Mouse (Mus musculus) liver, embryonic 12.5 days (tissue): ENCODE data around the gene Lamc3. TPM values are rescaled to one million over a fixed set of nuclear protein-coding genes. Genes with fewer than 3 reads are reported as not detected.

Experiments used
- ATAC-seq: fragments of 200-750 bp; cut with Nextera tagmentation; 2 replicates; pipeline ENCODE4 v1.8.0; 2017; ENCODE audit warnings: moderate number of reproducible peaks, mild to moderate bottlenecking, moderate library complexity
- H3K27ac ChIP-seq: fragments of 300-500 bp; sonication (generic); 2 replicates; pipeline ENCODE4 v1.5.1; 2016; ENCODE audit warnings: mild to moderate bottlenecking
- H3K27me3 ChIP-seq: fragments of 300-500 bp; sonication (generic); replicated peaks from 2 replicates; pipeline ENCODE4 v1.6.1; 2016; ENCODE audit warnings: mild to moderate bottlenecking, moderate library complexity
- H3K36me3 ChIP-seq: fragments of 300-500 bp; sonication (generic); 2 replicates; pipeline ENCODE4 v1.6.1; 2016; ENCODE audit warnings: mild to moderate bottlenecking, moderate library complexity
- H3K4me1 ChIP-seq: fragments of 300-500 bp; sonication (generic); 2 replicates; pipeline ENCODE4 v1.6.1; 2016
- H3K4me2 ChIP-seq: fragments of 300-500 bp; sonication (generic); 2 replicates; pipeline ENCODE4 v1.6.1; 2016; ENCODE audit warnings: mild to moderate bottlenecking, moderate library complexity
- H3K4me3 ChIP-seq: fragments of 300-500 bp; sonication (generic); 2 replicates; pipeline ENCODE4 v1.5.1; 2016; ENCODE audit warnings: mild to moderate bottlenecking, moderate library complexity
- H3K9ac ChIP-seq: fragments of 300-500 bp; sonication (generic); 2 replicates; pipeline ENCODE4 v1.6.1; 2016; ENCODE audit warnings: mild to moderate bottlenecking, moderate library complexity
- H3K9me3 ChIP-seq: fragments of 300-500 bp; sonication (generic); replicated peaks from 2 replicates; pipeline ENCODE4 v1.6.1; 2016; ENCODE audit warnings: mild to moderate bottlenecking, moderate library complexity
- WGBS: fragments of 180-500 bp; shearing (Covaris S2); methylation state at CpG from one replicate; pipeline ENCODE4 v1.1.7; 2016; ENCODE audit not compliant: insufficient replicate concordance; 5-methylcytosine and 5-hydroxymethylcytosine counted together
- polyA plus RNA-seq: library from polyadenylated mRNA; unstranded; fragments of >200 nt; fragmentation: Nextera tagmentation; extraction: Ambion mirVana; gene quantifications from 2 replicates; pipeline ENCODE4 v1.2.1, GENCODE M21; 2016

Lamc3 gene
- 0.11 and 0.18 TPM in 2 replicates for polyA plus RNA-seq

DNA sequence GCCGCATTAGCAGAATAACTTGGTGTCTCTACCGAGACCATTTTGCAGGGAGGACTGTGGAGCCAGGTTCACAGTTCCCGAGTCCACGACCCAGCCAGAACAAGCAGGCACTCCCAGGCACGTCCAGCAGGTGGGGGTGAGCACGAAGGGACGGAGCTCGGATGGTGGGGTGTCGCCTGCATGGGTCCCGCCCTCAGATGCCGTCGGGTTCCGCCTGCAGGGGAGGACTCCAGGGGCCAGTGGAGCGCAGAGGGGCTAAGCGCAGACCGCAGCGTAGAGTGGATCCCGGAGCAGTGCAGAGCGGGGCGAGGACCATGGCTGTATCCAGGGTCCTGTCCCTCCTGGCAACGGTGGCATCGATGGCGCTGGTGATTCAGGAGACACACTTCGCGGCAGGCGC is at the start of gene Lamc3:
Lamc3 (plus strand) TSS at position 262 of the 400 bp plus-strand sequence.
- 6% methylated on average over 26 of the region's 26 CpGs for WGBS

DNA sequence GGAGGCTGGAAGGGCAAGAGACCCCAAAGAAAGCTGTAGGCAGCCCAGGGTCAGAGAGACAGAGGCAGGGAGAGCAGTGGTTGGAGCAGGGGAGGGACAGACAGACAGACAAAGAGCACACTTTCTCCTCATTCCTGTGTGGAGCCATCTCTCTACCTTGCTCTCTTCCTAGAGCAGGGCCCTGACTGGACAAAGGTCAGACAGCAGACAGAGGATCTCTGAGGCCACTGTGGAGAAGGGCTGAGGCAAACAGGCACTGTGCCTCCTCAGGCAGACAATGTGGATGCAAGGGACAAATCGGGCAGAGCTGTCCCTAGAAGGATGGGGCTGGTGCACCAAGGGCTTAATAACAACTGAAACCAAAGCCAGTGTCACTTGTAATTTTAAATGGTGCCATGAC is 48.2 kb upstream of the Lamc3 start:
- Histone ChIP-seq H3K27ac (no peak overlapping the region), H3K9ac (no peak overlapping the region), H3K4me2 (no peak overlapping the region), H3K4me3 (no peak overlapping the region), H3K9me3 (no peaks in the 10 kb centered on the region), H3K4me1 (no peaks in the 10 kb centered on the region), H3K36me3 (no peaks in the 10 kb centered on the region), H3K27me3 (peaks cover 84% of the 10 kb centered on the region)
- ATAC-seq: no peak
- 48% methylated on average over 1 of the region's 1 CpGs for WGBS

More for the DNA sequence above, at the start of gene Lamc3:
- Histone ChIP-seq H3K9ac (no peak within 1 kb of the TSS), H3K36me3 (no peaks in the 10 kb centered on the region), H3K4me2 (peak within 1 kb of the TSS; percentile 35), H3K9me3 (no peaks in the 10 kb centered on the region), H3K27ac (no peak within 1 kb of the TSS), H3K4me3 (peak within 1 kb of the TSS; percentile 6; the same call in 1 of the 2 replicates), H3K27me3 (peaks cover 93% of the 10 kb centered on the region), H3K4me1 (0 out of 2 replicates have a peak, but pooled peaks cover 8% of the 10 kb centered on the region)
- no peak for ATAC-seq

DNA sequence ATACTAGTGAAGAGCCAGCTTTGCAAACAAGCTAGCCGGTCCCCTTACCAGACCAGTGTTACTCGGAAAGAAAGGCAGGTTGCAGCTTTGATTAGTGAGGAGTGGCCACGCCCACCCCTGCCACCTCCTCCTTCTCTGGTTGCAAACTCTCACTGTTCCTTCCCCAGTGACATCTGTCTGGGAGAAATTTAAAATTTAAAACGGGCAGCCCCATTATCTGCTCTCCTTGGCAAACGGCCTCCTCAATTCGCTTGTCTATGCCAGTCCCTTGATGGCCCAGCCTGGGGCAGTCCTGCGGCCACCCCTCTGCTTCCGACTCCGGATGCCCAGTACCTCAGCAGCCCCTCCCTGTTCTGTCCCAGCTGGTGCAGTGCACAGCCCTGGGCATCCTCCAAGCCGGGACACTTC is 42.4 kb upstream of the Lamc3 start:
- no peaks in the 10 kb centered on the region for H3K9me3 ChIP-seq
- no peak overlapping the region for H3K27ac ChIP-seq
- 12% methylated on average over 10 of the region's 10 CpGs for WGBS
- H3K4me2 ChIP-seq: no peak overlapping the region
- no peak for ATAC-seq
- H3K9ac ChIP-seq: no peak overlapping the region
- peaks cover 21% of the 10 kb centered on the region for H3K4me1 ChIP-seq
- no peak overlapping the region for H3K4me3 ChIP-seq
- H3K27me3 ChIP-seq: peaks cover 86% of the 10 kb centered on the region
- H3K36me3 ChIP-seq: no peaks in the 10 kb centered on the region

DNA sequence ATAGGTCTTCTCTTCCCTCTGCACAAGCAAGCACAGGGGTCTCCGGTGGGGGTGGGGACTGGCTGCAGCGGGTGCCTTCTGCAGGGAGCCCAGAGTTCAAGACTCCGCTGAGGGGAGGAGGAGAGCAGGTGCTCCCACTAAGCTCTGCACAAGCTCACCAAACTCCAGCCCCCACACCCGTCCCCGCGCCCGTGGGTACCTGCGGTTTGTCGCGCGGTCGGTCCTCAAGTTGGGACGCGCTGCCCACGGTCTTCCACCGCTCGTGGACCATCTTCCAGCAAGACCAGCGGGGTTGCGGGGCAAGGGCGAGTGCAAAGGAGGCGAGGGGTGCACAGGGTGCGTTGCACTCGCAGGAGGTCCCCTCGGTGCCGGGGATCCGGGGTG is 41.6 kb upstream of the Lamc3 start:
- H3K9me3 ChIP-seq: no peaks in the 10 kb centered on the region
- H3K27ac ChIP-seq: no peak overlapping the region
- peak overlapping the region; percentile 49 for H3K4me3 ChIP-seq
- H3K4me2 ChIP-seq: peak overlapping the region; percentile 73
- 4% methylated on average over 25 of the region's 26 CpGs for WGBS
- H3K4me1 ChIP-seq: peaks cover 21% of the 10 kb centered on the region
- no peak for ATAC-seq
- peak overlapping the region; percentile 48 for H3K9ac ChIP-seq
- peaks cover 79% of the 10 kb centered on the region for H3K27me3 ChIP-seq
- no peaks in the 10 kb centered on the region for H3K36me3 ChIP-seq

DNA sequence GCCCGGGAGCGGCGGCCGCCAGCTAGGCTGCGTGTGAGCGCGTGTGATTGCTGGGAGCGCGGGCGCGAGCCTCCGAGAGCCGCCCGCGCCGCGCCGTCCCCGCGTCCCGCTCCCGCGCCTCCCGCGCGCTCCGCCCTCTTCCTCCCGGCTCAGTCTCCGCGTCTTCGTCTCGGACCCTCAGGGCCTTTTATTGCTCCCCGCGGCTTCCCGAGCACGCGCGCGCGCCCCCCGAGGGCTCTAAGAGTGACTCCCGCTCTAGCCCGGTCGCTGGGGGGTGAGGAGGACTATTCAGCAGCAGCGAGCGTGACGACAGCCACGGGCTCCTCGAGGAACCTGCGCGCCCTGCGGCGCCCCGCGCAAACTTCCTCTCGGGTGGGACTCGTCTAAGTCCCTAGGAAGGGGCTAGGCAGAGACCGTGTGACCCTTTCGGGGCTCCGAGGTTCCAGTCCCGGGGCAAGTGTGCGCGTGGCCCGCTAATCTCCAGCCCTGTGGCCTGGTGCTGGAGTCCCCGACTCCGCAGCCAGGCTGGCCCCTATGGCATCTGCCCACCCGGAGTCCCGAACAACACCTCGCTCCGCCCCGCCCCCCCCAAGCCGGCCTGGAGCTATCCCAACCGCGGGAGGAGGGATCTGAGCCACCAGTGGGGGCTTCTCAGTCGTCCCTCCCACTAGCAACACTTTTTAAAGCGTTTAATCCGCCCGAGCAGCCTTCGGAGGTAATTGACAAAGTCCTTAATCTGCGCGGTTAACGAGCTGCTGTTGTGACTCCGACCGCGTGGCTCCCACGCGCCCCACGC is 41.0 kb upstream of the Lamc3 start, which contains the start of gene Fibcd1:
Fibcd1 (minus strand) TSS at position 110 of the 796 bp plus-strand sequence.
- no peaks in the 10 kb centered on the region for H3K36me3 ChIP-seq
- peaks cover 74% of the 10 kb centered on the region for H3K27me3 ChIP-seq
- ATAC-seq: no peak
- H3K9ac ChIP-seq: peak within 1 kb of the TSS; percentile 48
- H3K27ac ChIP-seq: no peak within 1 kb of the TSS
- H3K4me3 ChIP-seq: peak within 1 kb of the TSS; percentile 49
- H3K4me2 ChIP-seq: peak within 1 kb of the TSS; percentile 73
- H3K4me1 ChIP-seq: peaks cover 21% of the 10 kb centered on the region
- H3K9me3 ChIP-seq: no peaks in the 10 kb centered on the region
- WGBS: 2% methylated on average over 65 of the region's 88 CpGs

DNA sequence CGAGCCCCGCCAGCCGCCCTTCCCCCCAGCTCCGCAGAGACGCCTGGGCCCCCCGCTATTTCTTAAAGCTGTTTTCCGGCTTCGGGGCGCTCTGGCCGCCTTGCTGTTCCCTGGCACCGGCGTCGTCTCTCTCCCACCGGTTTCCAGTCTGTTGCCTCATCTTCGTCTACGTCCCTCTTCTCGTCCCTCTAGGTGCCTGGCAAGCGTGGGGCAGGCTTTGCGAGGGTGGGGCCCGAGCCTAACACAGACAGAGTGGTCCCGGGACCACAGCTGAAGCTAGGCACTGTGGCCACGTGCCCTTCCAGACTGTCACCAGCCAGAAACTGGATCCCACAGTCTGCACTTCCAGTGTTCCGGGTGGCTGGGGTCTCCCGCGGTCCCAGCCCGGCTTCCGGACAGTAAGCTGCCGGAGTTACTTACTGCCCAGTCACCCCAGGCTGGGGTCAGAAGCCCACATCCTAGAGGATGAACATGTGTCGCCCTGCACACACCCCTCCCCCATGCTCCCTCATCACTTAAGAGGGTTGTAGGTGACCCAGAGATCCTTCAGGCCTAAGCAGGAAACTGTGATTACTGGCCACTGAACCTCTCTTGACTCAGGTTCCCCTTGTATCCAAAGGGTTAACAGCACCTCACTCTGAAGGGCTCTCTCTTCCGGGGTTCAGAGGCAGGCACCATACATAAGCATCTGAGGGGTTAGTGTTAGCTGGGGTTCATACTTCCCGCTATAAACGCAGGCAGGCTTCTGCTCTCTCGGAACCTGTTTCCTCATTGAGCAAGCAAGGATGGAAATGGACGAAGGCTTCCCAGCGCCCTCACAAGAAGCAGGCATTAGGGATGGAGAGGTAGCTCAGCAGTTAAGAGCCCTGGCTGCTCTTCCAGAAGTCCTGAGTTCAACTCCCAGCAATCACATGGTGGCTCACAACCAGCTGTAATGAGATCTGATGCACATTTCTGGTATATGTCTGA is 40.1 kb upstream of the Lamc3 start:
- Histone ChIP-seq H3K27me3 (peaks cover 70% of the 10 kb centered on the region), H3K9ac (no peak overlapping the region)

DNA sequence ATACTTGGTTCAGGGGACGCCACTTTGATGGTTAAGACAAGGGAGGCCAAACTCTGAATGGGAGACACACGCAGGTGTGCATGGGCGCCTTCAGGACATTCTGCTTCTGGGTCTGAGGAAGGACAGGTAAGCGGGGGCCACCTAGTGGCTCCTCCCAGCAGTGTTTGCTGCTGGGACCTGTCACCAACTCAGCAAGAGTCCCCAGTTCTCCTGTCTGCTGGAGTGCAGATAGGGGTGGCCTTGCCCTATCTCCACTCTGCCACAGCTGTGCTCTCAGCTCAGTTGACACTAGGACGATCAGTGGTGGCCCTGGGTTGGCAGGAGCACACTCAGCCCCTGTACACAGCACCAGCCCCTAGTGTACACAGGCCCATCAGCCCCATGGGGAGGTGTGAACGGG is 39.2 kb upstream of the Lamc3 start:
- Histone ChIP-seq H3K4me3 (no peak overlapping the region), H3K9ac (no peak overlapping the region), H3K4me2 (no peak overlapping the region), H3K36me3 (no peaks in the 10 kb centered on the region), H3K27ac (0 out of 2 replicates have a peak overlapping the region, but pooled peaks have one; percentile 10), H3K27me3 (peaks cover 63% of the 10 kb centered on the region), H3K4me1 (peaks cover 21% of the 10 kb centered on the region), H3K9me3 (no peaks in the 10 kb centered on the region)
- 11% methylated on average over 6 of the region's 6 CpGs for WGBS
- ATAC-seq: peak; percentile 80

More for the DNA sequence above, 40.1 kb upstream of the Lamc3 start:
- H3K9me3 ChIP-seq: no peaks in the 10 kb centered on the region
- no peak for ATAC-seq
- peak overlapping the region; percentile 73 for H3K4me2 ChIP-seq
- H3K36me3 ChIP-seq: no peaks in the 10 kb centered on the region
- H3K4me3 ChIP-seq: peak overlapping the region; percentile 49
- no peak overlapping the region for H3K27ac ChIP-seq
- H3K4me1 ChIP-seq: peaks cover 21% of the 10 kb centered on the region
- 3% methylated on average over 35 of the region's 35 CpGs for WGBS

DNA sequence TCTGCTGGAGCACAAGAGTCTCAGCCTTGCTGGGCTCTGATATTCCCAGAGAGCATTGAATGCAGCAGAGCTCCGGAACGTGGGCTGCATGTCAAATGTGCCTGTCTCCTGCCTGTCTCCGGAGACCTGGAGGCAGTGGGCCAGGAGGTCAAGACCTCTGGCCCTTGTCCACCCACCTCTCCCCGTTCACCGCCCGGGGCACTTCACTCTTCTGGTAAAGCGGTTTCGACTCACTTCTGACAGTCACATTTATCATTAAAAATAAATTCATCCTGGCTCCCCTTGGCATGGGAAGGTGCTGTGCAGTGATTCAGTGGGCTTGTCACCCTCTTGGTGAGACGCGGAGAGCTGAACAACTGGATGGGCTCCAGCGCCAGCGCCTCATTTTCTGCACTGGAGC is 37.0 kb upstream of the Lamc3 start:
- H3K9me3 ChIP-seq: no peaks in the 10 kb centered on the region
- no peaks in the 10 kb centered on the region for H3K36me3 ChIP-seq
- no peak overlapping the region for H3K27ac ChIP-seq
- no peak overlapping the region for H3K9ac ChIP-seq
- H3K4me2 ChIP-seq: no peak overlapping the region
- 70% methylated on average over 12 of the region's 12 CpGs for WGBS
- peaks cover 31% of the 10 kb centered on the region for H3K4me1 ChIP-seq
- no peak overlapping the region for H3K4me3 ChIP-seq
- peaks cover 40% of the 10 kb centered on the region for H3K27me3 ChIP-seq
- ATAC-seq: no peak

DNA sequence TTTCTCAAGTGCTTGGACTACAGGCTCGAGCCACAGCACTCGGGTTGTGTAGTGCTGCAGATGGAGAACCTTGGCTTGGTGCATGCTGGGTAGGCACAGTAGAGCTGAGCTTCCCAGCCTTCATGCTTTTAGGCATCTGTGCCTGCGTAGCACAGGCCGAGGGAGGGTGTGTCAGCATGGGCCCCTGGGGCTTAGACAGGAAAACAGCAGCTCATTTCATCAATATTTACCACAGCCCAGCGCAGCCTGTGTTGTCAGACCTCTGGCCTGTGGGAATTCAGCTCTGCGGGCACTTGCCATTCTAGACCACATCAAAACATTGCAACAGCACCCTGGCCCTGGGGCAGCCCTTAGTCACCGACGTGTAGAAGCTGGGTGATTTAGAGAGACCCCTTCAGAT is 31.1 kb upstream of the Lamc3 start:
- Histone ChIP-seq H3K4me3 (no peak overlapping the region), H3K4me1 (peaks cover 10% of the 10 kb centered on the region), H3K36me3 (no peaks in the 10 kb centered on the region), H3K4me2 (no peak overlapping the region), H3K27me3 (peaks cover 36% of the 10 kb centered on the region), H3K9ac (no peak overlapping the region), H3K9me3 (no peaks in the 10 kb centered on the region), H3K27ac (no peak overlapping the region)
- 0 out of 2 replicates have a peak, but pooled peaks have one; percentile 27 for ATAC-seq
- WGBS: 65% methylated on average over 8 of the region's 8 CpGs

DNA sequence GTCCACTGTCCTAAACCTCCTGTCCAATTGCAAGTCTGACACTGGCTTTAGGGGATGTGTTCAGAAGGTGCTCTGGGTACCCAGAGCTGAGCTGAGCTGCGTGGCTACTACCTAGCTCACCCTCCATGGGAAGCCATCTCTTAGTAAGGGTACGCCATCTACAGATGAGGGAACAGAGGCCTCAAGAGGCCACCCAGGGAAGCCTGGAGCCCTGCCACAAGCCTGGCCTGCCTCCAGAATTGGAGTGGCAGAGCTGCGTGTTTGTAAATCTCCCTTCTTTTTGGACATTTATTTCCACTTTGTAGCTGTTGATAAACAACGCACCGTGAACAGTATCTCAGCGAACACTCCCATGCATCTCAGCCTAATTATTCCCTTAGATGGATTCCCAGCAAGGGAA is 29.9 kb upstream of the Lamc3 start:
- Histone ChIP-seq H3K27ac (no peak overlapping the region), H3K27me3 (peaks cover 30% of the 10 kb centered on the region), H3K4me1 (peaks cover 10% of the 10 kb centered on the region), H3K36me3 (no peaks in the 10 kb centered on the region), H3K9me3 (no peaks in the 10 kb centered on the region), H3K9ac (no peak overlapping the region), H3K4me2 (no peak overlapping the region), H3K4me3 (no peak overlapping the region)
- WGBS: 65% methylated on average over 6 of the region's 6 CpGs
- ATAC-seq: no peak

DNA sequence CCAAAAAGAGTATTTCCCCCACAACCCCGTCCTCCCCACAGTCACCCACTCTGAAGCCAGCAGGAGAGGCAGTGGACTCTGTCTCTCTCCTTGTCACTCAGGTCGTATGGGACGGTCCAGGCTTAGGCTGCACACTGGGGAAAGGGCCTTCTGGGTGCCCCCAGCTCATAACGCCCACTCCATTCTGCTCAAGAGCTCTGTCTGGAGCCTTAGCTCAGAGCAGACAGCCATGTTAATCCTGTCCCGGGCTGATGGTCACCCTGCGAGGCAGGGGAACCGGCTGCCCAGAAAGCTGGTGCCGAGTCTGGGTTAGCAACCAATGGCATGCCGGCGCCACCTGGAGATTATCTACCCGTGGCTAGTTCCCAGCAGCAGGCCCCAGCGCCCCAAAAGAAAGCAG is 28.6 kb upstream of the Lamc3 start:
- no peak overlapping the region for H3K4me2 ChIP-seq
- H3K4me3 ChIP-seq: no peak overlapping the region

DNA sequence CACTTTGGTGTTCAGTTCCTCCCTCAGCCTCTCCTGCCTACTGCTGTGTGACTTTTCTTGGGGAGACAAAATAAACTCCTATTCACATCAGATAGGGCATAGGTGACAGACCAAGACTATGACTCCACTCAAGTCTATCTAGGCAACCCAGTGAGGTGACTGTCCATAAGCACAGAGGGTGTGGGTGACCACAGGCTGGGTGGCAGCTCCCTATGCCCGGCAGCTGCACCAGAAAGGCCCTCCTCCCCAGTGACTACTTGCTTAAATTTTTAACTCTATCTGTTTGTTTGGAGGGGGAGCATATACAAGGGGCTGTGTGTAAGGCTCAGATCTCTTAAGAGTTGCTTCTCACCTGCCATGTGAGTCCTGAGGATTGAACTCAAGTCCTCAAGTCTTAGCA is 24.2 kb upstream of the Lamc3 start:
- Histone ChIP-seq H3K9ac (no peak overlapping the region), H3K36me3 (no peaks in the 10 kb centered on the region), H3K4me2 (no peak overlapping the region), H3K27ac (no peak overlapping the region), H3K9me3 (no peaks in the 10 kb centered on the region), H3K4me3 (no peak overlapping the region), H3K4me1 (no peaks in the 10 kb centered on the region), H3K27me3 (peaks cover 24% of the 10 kb centered on the region)
- 25% methylated on average over 1 of the region's 1 CpGs for WGBS
- ATAC-seq: no peak

More for the DNA sequence above, 28.6 kb upstream of the Lamc3 start:
- H3K4me1 ChIP-seq: peaks cover 10% of the 10 kb centered on the region
- H3K36me3 ChIP-seq: no peaks in the 10 kb centered on the region
- H3K9ac ChIP-seq: no peak overlapping the region
- 22% methylated on average over 12 of the region's 12 CpGs for WGBS
- H3K9me3 ChIP-seq: no peaks in the 10 kb centered on the region
- peaks cover 30% of the 10 kb centered on the region for H3K27me3 ChIP-seq
- no peak overlapping the region for H3K27ac ChIP-seq
- ATAC-seq: no peak
